Mouse (Mus musculus): ENCODE data around the gene Txn2. TPM values are rescaled to one million over a fixed set of nuclear protein-coding genes. Genes with fewer than 3 reads are reported as not detected.

Txn2 gene
- 100 to 1,000 TPM; 207 to 218 TPM for total RNA-seq (2021)
- long read RNA-seq, experiment 1, transcript Txn2-201 (4 exons, 1,298 nt) = major isoform, 296 of 358 reads
- long read RNA-seq, experiment 1, transcript Txn2-204 (3 exons, 2,049 nt) = minor isoform, 10 of 358 reads
- long read RNA-seq, experiment 1, partial matches to known transcripts = 19 of 358 reads
- long read RNA-seq, experiment 1, other reads (novel, unspliced or antisense) = 32 of 358 reads
- long read RNA-seq, experiment 2, transcript Txn2-201 (4 exons, 1,298 nt) = major isoform, 385 of 456 reads
- long read RNA-seq, experiment 2, partial matches to known transcripts = 27 of 456 reads
- long read RNA-seq, experiment 2, other reads (novel, unspliced or antisense) = 38 of 456 reads

GRCm38 (mm10) chr15:77928673-77929331 lies at the start of gene Txn2:
Gene Txn2 (minus strand): TSS chr15:77929006.
- intact Hi-C loops (cut with DNase I) = no loop called here
- peak; percentile 89 to 94 for DNase-seq

GRCm38 (mm10) chr15:77977663-77978062 lies 48.9 kb upstream of the Txn2 start:
- intact Hi-C loops (cut with DNase I) = no loop called here
- DNase-seq = no peak

GRCm38 (mm10) chr15:77974165-77974841 lies 45.5 kb upstream of the Txn2 start:
- intact Hi-C loops (cut with DNase I) = loop anchor here (5.0 kb wide), 1 partner anchor 42 kb away; no protein-coding TSS in a partner anchor
- DNase-seq = no peak

- intact Hi-C loops (cut with DNase I) = loop anchor here (5.0 kb wide), 1 partner anchor 38 kb away; no protein-coding TSS in a partner anchor
- peak; percentile 93 to 97 for DNase-seq
Observed at GRCm38 (mm10) chr15:77970470-77971292, 41.9 kb upstream of the Txn2 start, which contains the start of gene Eif3d. Gene Eif3d (minus strand): TSS chr15:77970813.

- DNase-seq = no peak
- intact Hi-C loops (cut with DNase I) = loop anchor here (5.0 kb wide), 1 partner anchor 38 kb away; no protein-coding TSS in a partner anchor
Observed at GRCm38 (mm10) chr15:77969940-77970469, 41.2 kb upstream of the Txn2 start.

GRCm38 (mm10) chr15:77965117-77965528 lies 36.3 kb upstream of the Txn2 start:
- intact Hi-C loops (cut with DNase I) = no loop called here
- DNase-seq = no peak

- intact Hi-C loops (cut with DNase I) = no loop called here
- no peak for DNase-seq
Observed at GRCm38 (mm10) chr15:77962447-77962846, 33.6 kb upstream of the Txn2 start.

GRCm38 (mm10) chr15:77960693-77961092 lies 31.9 kb upstream of the Txn2 start:
- intact Hi-C loops (cut with DNase I) = no loop called here

GRCm38 (mm10) chr15:77958071-77958470 lies 29.3 kb upstream of the Txn2 start:
- intact Hi-C loops (cut with DNase I) = no loop called here
- no peak for DNase-seq

More at GRCm38 (mm10) chr15:77960693-77961092, 31.9 kb upstream of the Txn2 start:
- DNase-seq = no peak

- no peak for DNase-seq
- intact Hi-C loops (cut with DNase I) = no loop called here
Observed at GRCm38 (mm10) chr15:77957625-77958024, 28.8 kb upstream of the Txn2 start.

GRCm38 (mm10) chr15:77956404-77956901 lies 27.6 kb upstream of the Txn2 start, which contains the start of gene Foxred2:
Gene Foxred2 (minus strand): TSS chr15:77956722.
- DNase-seq = peak; percentile 55 to 68
- intact Hi-C loops (cut with DNase I) = no loop called here

- intact Hi-C loops (cut with DNase I) = no loop called here
- DNase-seq = no peak
Observed at GRCm38 (mm10) chr15:77955440-77956403, 26.9 kb upstream of the Txn2 start.

GRCm38 (mm10) chr15:77954362-77954761 lies 25.6 kb upstream of the Txn2 start:
- intact Hi-C loops (cut with DNase I) = no loop called here

GRCm38 (mm10) chr15:77952921-77953320 lies 24.1 kb upstream of the Txn2 start:
- intact Hi-C loops (cut with DNase I) = no loop called here
- no peak for DNase-seq

More at GRCm38 (mm10) chr15:77954362-77954761, 25.6 kb upstream of the Txn2 start:
- no peak for DNase-seq

- intact Hi-C loops (cut with DNase I) = no loop called here
- DNase-seq = no peak
Observed at GRCm38 (mm10) chr15:77949061-77949460, 20.3 kb upstream of the Txn2 start.

GRCm38 (mm10) chr15:77945711-77946110 lies 16.9 kb upstream of the Txn2 start:
- intact Hi-C loops (cut with DNase I) = no loop called here

GRCm38 (mm10) chr15:77941563-77941962 lies 12.8 kb upstream of the Txn2 start:
- no peak for DNase-seq
- intact Hi-C loops (cut with DNase I) = no loop called here

More at GRCm38 (mm10) chr15:77945711-77946110, 16.9 kb upstream of the Txn2 start:
- no peak for DNase-seq

- no peak for DNase-seq
- intact Hi-C loops (cut with DNase I) = no loop called here
Observed at GRCm38 (mm10) chr15:77938516-77938915, 9.7 kb upstream of the Txn2 start.

Measured in gastrocnemius, postnatal 36 days (tissue).